Mouse (Mus musculus): Measurements from ENCODE around the gene Trim2. TPM values are rescaled to one million over a fixed set of nuclear protein-coding genes. Genes with fewer than 3 reads are reported as not detected.

The Trim2 gene
- polyA plus RNA-seq, 1 experiment from 2014 or later = 32.6 TPM

GRCm38 (mm10) chr3:84269987-84270623 is 36.6 kb downstream of the Trim2 start:
- peak overlapping the region; percentile 65; the same call in 1 of the 2 replicates for H3K27ac ChIP-seq (ENCODE audit: low read depth, low read length)
- H3K9me3 ChIP-seq (ENCODE audit: control insufficient read depth, low read length) = no peaks in the 10 kb centered on the region
- peak overlapping the region; percentile 37; the same call in 1 of the 2 replicates for H3K9ac ChIP-seq (ENCODE audit: low read depth, low read length)
- no peaks in the 10 kb centered on the region for H3K27me3 ChIP-seq (ENCODE audit: control insufficient read depth, insufficient read depth, low read length)
- H3K4me1 ChIP-seq (ENCODE audit: control insufficient read depth, insufficient read depth, low read length) = peaks cover 17% of the 10 kb centered on the region
- 5% methylated on average over 13 of the region's 13 CpGs for WGBS
- H3K4me3 ChIP-seq (ENCODE audit: low read length) = peak overlapping the region; percentile 33
- H3K4me2 ChIP-seq (replicated peaks; ENCODE audit: low read depth, low read length) = peak overlapping the region; percentile 40
- ATAC-seq (ENCODE audit: low FRiP score, low TSS enrichment) = peak; percentile 68
- no peaks in the 10 kb centered on the region for H3K36me3 ChIP-seq (ENCODE audit: control insufficient read depth, insufficient read depth, low read length)

- H3K27ac ChIP-seq (ENCODE audit: low read depth, low read length) = no peak overlapping the region
- H3K4me2 ChIP-seq (replicated peaks; ENCODE audit: low read depth, low read length) = peak overlapping the region; percentile 40
- H3K27me3 ChIP-seq (ENCODE audit: control insufficient read depth, insufficient read depth, low read length) = no peaks in the 10 kb centered on the region
- no peaks in the 10 kb centered on the region for H3K9me3 ChIP-seq (ENCODE audit: control insufficient read depth, low read length)
- WGBS = 39% methylated on average over 3 of the region's 3 CpGs
- no peak overlapping the region for H3K9ac ChIP-seq (ENCODE audit: low read depth, low read length)
- no peak for ATAC-seq (ENCODE audit: low FRiP score, low TSS enrichment)
- H3K4me3 ChIP-seq (ENCODE audit: low read length) = no peak overlapping the region; the same call in 1 of the 2 replicates
- no peaks in the 10 kb centered on the region for H3K36me3 ChIP-seq (ENCODE audit: control insufficient read depth, insufficient read depth, low read length)
- peaks cover 17% of the 10 kb centered on the region for H3K4me1 ChIP-seq (ENCODE audit: control insufficient read depth, insufficient read depth, low read length)
Observed at GRCm38 (mm10) chr3:84268434-84268833, 38.2 kb downstream of the Trim2 start.

GRCm38 (mm10) chr3:84266391-84266931 is 40.2 kb downstream of the Trim2 start:
- ATAC-seq (ENCODE audit: low FRiP score, low TSS enrichment) = no peak
- Histone ChIP-seq H3K36me3 (ENCODE audit: control insufficient read depth, insufficient read depth, low read length) (no peaks in the 10 kb centered on the region), H3K4me1 (ENCODE audit: control insufficient read depth, insufficient read depth, low read length) (peaks cover 11% of the 10 kb centered on the region), H3K9ac (ENCODE audit: low read depth, low read length) (no peak overlapping the region), H3K4me2 (replicated peaks; ENCODE audit: low read depth, low read length) (no peak overlapping the region), H3K4me3 (ENCODE audit: low read length) (no peak overlapping the region), H3K9me3 (ENCODE audit: control insufficient read depth, low read length) (no peaks in the 10 kb centered on the region), H3K27ac (ENCODE audit: low read depth, low read length) (no peak overlapping the region), H3K27me3 (ENCODE audit: control insufficient read depth, insufficient read depth, low read length) (no peaks in the 10 kb centered on the region)
- WGBS = 67% methylated on average over 3 of the region's 3 CpGs

GRCm38 (mm10) chr3:84265084-84265483 is 41.6 kb downstream of the Trim2 start:
- no peaks in the 10 kb centered on the region for H3K36me3 ChIP-seq (ENCODE audit: control insufficient read depth, insufficient read depth, low read length)
- no peak overlapping the region for H3K9ac ChIP-seq (ENCODE audit: low read depth, low read length)
- no peak for ATAC-seq (ENCODE audit: low FRiP score, low TSS enrichment)
- H3K27ac ChIP-seq (ENCODE audit: low read depth, low read length) = no peak overlapping the region
- H3K4me3 ChIP-seq (ENCODE audit: low read length) = no peak overlapping the region
- H3K4me1 ChIP-seq (ENCODE audit: control insufficient read depth, insufficient read depth, low read length) = peaks cover 14% of the 10 kb centered on the region
- H3K4me2 ChIP-seq (replicated peaks; ENCODE audit: low read depth, low read length) = no peak overlapping the region
- WGBS = 87% methylated on average over 1 of the region's 1 CpGs
- no peaks in the 10 kb centered on the region for H3K27me3 ChIP-seq (ENCODE audit: control insufficient read depth, insufficient read depth, low read length)
- H3K9me3 ChIP-seq (ENCODE audit: control insufficient read depth, low read length) = no peaks in the 10 kb centered on the region

GRCm38 (mm10) chr3:84264395-84264794 is 42.3 kb downstream of the Trim2 start:
- no peak for ATAC-seq (ENCODE audit: low FRiP score, low TSS enrichment)
- H3K4me2 ChIP-seq (replicated peaks; ENCODE audit: low read depth, low read length) = no peak overlapping the region
- no peaks in the 10 kb centered on the region for H3K9me3 ChIP-seq (ENCODE audit: control insufficient read depth, low read length)
- no peaks in the 10 kb centered on the region for H3K36me3 ChIP-seq (ENCODE audit: control insufficient read depth, insufficient read depth, low read length)
- H3K9ac ChIP-seq (ENCODE audit: low read depth, low read length) = no peak overlapping the region
- no peak overlapping the region for H3K4me3 ChIP-seq (ENCODE audit: low read length)
- no peak overlapping the region for H3K27ac ChIP-seq (ENCODE audit: low read depth, low read length)
- H3K27me3 ChIP-seq (ENCODE audit: control insufficient read depth, insufficient read depth, low read length) = no peaks in the 10 kb centered on the region
- peaks cover 17% of the 10 kb centered on the region for H3K4me1 ChIP-seq (ENCODE audit: control insufficient read depth, insufficient read depth, low read length)
- 46% methylated on average over 2 of the region's 2 CpGs for WGBS

- Histone ChIP-seq H3K4me2 (replicated peaks; ENCODE audit: low read depth, low read length) (no peak overlapping the region), H3K27ac (ENCODE audit: low read depth, low read length) (no peak overlapping the region), H3K36me3 (ENCODE audit: control insufficient read depth, insufficient read depth, low read length) (no peaks in the 10 kb centered on the region), H3K4me1 (ENCODE audit: control insufficient read depth, insufficient read depth, low read length) (peaks cover 25% of the 10 kb centered on the region), H3K9me3 (ENCODE audit: control insufficient read depth, low read length) (no peaks in the 10 kb centered on the region), H3K27me3 (ENCODE audit: control insufficient read depth, insufficient read depth, low read length) (no peaks in the 10 kb centered on the region), H3K4me3 (ENCODE audit: low read length) (no peak overlapping the region), H3K9ac (ENCODE audit: low read depth, low read length) (no peak overlapping the region)
- ATAC-seq (ENCODE audit: low FRiP score, low TSS enrichment) = no peak
- 66% methylated on average over 3 of the region's 3 CpGs for WGBS
Observed at GRCm38 (mm10) chr3:84262804-84263203, 43.9 kb downstream of the Trim2 start.

- 91% methylated on average over 6 of the region's 6 CpGs for WGBS
Observed at GRCm38 (mm10) chr3:84261863-84262262, 44.8 kb downstream of the Trim2 start.

GRCm38 (mm10) chr3:84260837-84261236 is 45.8 kb downstream of the Trim2 start:
- H3K36me3 ChIP-seq (ENCODE audit: control insufficient read depth, insufficient read depth, low read length) = no peaks in the 10 kb centered on the region
- ATAC-seq (ENCODE audit: low FRiP score, low TSS enrichment) = no peak
- WGBS = 14% methylated on average over 7 of the region's 7 CpGs
- no peak overlapping the region for H3K27ac ChIP-seq (ENCODE audit: low read depth, low read length)
- peaks cover 25% of the 10 kb centered on the region for H3K4me1 ChIP-seq (ENCODE audit: control insufficient read depth, insufficient read depth, low read length)
- no peaks in the 10 kb centered on the region for H3K9me3 ChIP-seq (ENCODE audit: control insufficient read depth, low read length)
- H3K27me3 ChIP-seq (ENCODE audit: control insufficient read depth, insufficient read depth, low read length) = no peaks in the 10 kb centered on the region
- no peak overlapping the region for H3K9ac ChIP-seq (ENCODE audit: low read depth, low read length)
- H3K4me3 ChIP-seq (ENCODE audit: low read length) = no peak overlapping the region
- no peak overlapping the region for H3K4me2 ChIP-seq (replicated peaks; ENCODE audit: low read depth, low read length)

More at GRCm38 (mm10) chr3:84261863-84262262, 44.8 kb downstream of the Trim2 start:
- Histone ChIP-seq H3K27ac (ENCODE audit: low read depth, low read length) (no peak overlapping the region), H3K4me3 (ENCODE audit: low read length) (no peak overlapping the region), H3K9ac (ENCODE audit: low read depth, low read length) (no peak overlapping the region), H3K9me3 (ENCODE audit: control insufficient read depth, low read length) (no peaks in the 10 kb centered on the region), H3K4me1 (ENCODE audit: control insufficient read depth, insufficient read depth, low read length) (peaks cover 25% of the 10 kb centered on the region), H3K4me2 (replicated peaks; ENCODE audit: low read depth, low read length) (no peak overlapping the region), H3K27me3 (ENCODE audit: control insufficient read depth, insufficient read depth, low read length) (no peaks in the 10 kb centered on the region), H3K36me3 (ENCODE audit: control insufficient read depth, insufficient read depth, low read length) (no peaks in the 10 kb centered on the region)
- no peak for ATAC-seq (ENCODE audit: low FRiP score, low TSS enrichment)

GRCm38 (mm10) chr3:84260024-84260535 is 46.6 kb downstream of the Trim2 start:
- ATAC-seq (ENCODE audit: low FRiP score, low TSS enrichment) = peak; percentile 48; the same call in 1 of the 2 replicates
- Histone ChIP-seq H3K27me3 (ENCODE audit: control insufficient read depth, insufficient read depth, low read length) (no peaks in the 10 kb centered on the region), H3K27ac (ENCODE audit: low read depth, low read length) (no peak overlapping the region), H3K9ac (ENCODE audit: low read depth, low read length) (peak overlapping the region; percentile 71), H3K4me1 (ENCODE audit: control insufficient read depth, insufficient read depth, low read length) (peaks cover 25% of the 10 kb centered on the region), H3K4me3 (ENCODE audit: low read length) (peak overlapping the region; percentile 58), H3K36me3 (ENCODE audit: control insufficient read depth, insufficient read depth, low read length) (no peaks in the 10 kb centered on the region), H3K9me3 (ENCODE audit: control insufficient read depth, low read length) (no peaks in the 10 kb centered on the region), H3K4me2 (replicated peaks; ENCODE audit: low read depth, low read length) (peak overlapping the region; percentile 96)
- whole genome bisulfite sequencing = 2% methylated on average over 7 of the region's 8 CpGs

All from kidney, embryonic 14.5 days (tissue).